Mouse (Mus musculus) gastrocnemius, adult 8-10 months (tissue): Measurements from ENCODE around the gene Slc9a1. TPM values are rescaled to one million over a fixed set of nuclear protein-coding genes. Genes with fewer than 3 reads are reported as not detected.

Experiments used
- DNase-seq, 2 experiments: peaks; one replicate each; pipeline ENCODE4 v3.0.0; 2022; ENCODE audit warnings: low spot score in 2 of 2
- total RNA-seq, 4 experiments: library from RNA; stranded (reverse); gene quantifications; 2 replicates each; pipeline ENCODE4 v1.2.4; 2022

The Slc9a1 gene
- total RNA-seq = 1 to 10 TPM; 6.9 to 9.8 (median 8.4) TPM

DNA sequence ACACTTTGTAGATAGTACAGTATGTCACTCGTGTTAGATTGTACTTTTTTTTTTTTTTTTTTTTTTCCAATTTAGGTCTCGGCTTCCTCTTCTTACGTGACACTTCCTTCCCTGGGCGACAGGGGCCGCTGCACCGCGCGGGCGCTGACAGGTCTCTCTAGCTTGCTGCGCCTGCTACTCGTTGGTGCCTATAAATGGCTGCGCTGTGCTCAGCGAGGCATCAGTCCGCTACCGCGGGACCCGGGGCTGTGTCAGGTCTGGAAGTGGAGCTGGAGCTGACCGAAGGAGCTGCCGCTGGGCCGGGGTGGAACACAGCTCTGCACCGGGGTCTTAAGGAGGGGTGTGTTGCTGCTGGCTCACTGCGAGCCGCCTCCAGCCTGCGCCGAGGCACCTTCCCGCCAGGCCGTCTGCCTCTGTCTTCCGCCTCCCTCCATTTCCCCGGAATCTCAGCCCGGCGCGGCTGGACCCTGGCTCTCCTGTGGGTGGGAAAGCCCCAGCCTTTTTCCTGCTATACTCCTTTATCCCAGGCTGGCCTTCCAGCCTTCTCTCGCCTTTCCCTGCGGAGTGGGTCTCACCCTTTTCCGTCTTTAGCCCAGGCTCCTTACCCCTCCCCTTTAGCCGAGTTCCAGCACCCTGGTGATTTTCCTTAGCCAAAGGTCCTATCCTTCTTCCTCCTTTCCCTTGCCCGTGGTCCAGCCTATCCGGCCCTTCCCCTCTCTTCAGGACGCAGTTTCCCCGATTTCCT is at the start of gene Slc9a1:
Gene Slc9a1, plus strand, starts transcription at position 154 of the 745 bp plus-strand sequence.
- DNase-seq = peak; percentile 89

DNA sequence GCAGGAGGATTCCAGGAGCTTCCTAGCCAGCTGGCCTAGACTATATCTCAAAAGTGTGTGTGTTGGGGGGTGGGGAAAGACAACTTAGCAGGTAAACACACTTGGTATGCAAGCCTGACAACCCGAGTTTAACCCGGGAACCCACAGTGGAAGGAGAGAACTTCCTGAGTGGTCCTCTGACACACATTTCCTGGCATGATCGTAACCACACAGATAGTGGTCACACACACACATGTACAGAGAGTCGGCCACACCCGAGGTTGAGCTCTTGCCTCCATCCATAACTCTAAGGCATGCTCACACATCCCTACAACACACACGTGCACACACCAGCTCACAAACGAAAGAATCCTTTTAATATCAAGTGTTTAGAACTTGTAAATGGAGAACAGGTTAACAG is 41.4 kb upstream of the Slc9a1 start:
- DNase-seq = no peak

DNA sequence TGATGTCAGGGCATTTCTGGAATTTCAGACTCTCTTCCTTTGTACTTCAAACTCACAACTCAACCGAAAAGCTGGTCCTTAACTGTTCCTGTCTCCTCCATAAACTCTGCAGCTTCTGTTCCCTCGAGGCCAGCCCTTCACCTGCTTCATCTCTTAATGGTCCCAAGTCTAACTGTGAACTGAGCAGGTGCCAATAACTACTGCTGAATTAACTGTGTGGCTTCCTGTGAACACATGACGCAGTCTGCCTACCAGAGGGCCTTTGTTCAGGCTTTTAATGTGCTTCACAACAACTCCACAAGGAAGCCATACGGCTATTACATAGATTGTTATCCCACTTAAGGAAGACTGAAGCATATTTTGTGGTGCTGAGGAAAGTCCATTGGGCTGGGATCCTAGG is 39.2 kb upstream of the Slc9a1 start:
- no peak for DNase-seq

DNA sequence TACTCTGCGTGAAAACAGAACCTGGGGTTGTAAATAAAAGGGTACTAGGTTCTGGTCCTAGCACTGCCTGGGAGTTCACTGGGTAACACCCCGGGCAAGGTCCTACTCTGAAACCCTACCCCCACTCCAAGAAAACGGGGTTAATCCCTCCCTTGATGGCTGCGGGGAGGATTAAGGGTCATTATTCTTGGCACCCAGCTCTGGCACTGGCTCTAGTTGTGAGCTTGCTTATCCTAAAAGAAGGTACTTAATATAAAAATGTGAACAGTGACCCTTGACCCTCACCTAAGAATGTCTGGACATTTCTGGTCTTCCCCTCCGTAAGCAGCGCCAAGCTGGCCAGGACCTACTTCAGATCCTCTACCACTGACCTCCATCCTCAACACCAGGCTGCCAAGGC is 36.2 kb upstream of the Slc9a1 start:
- DNase-seq = no peak

DNA sequence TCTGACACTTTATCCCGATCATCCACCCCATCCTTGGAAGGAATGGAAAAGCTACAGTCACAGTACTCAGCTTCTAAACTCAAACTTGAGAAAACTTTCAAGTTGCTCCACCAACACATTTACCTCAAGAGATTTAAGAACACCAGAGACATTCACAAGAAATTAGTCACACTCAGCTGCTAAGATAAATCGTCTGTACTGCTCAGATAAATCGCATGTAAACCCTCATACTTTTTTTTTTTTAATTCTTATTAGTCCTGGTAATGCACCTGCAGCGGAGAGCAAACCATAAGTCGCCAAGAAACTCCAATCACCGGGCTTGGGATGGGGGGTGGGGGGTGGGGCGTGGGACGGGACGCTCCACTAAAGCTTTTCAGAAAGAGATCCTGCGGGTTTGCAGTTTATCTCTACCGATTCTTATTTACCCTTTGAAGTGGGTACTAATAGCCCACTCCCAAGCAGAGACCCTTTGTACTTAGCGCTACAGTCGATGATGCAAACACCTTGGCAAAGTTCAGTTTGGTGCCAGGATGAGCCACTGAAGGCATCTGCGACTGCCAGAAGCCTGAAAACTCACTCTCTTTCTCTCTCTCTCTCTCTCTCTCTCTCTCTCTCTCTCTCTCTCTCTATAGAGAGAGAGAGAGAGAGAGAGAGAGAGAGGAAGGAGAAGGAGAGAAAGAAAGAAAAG is 31.5 kb upstream of the Slc9a1 start:
- DNase-seq = no peak

DNA sequence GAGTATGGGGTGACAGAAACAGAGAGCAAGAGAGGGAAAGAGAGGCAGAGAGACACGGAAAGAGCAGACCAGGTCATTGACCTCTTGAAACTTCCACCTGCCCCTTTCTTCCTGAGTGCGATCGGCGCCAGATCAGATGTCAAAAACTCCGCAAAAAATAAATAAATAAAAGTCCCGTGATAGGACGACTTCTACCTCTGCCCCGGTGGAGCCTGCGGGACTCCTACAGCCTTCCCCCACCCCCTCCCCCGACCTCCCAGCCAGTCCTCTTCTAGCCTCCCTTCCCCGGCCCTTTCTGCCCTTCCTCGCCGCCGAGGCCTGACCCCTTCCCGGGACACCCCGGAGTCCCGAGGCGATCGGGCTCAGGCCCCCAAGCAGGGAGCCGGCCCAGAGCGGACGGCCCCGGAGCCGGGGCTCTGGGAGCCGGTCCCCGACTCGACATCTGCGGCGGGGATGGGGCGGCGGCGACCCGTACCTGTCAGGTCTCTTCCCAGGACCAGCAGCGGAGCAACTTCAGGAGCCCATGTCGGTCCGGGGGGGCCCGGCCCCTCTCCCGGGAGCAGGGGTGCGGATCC is 30.9 kb upstream of the Slc9a1 start:
- no peak for DNase-seq

DNA sequence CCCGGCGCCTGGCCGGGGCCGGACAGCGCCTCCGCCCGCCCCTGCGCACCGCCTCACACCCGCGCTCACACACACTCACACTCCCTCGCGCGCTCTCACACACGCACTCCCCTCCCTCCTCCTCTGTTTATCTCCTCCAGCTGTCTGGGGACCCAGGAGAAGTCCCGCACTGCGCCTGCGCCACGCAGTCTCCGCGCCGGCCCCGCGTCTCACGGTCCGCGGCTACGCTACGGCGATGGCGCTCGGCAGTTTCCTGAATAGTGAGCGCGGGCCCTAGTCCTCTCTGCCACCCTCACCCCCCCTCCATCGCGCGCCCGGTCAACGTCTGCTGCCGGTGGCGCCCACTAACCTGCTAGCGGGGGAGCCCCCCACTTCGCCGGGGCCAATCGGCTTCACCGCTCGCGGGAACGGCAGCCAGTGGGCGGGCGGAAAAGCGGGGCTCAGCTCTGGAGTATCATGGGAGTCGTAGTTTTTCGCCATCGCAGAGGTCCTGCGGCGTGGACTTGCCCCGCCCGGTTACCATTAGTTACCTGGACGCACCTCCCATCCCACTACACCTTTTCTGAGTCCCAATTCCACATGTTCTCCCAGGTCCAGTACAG is 30.3 kb upstream of the Slc9a1 start:
- peak; percentile 95 to 97 for DNase-seq

DNA sequence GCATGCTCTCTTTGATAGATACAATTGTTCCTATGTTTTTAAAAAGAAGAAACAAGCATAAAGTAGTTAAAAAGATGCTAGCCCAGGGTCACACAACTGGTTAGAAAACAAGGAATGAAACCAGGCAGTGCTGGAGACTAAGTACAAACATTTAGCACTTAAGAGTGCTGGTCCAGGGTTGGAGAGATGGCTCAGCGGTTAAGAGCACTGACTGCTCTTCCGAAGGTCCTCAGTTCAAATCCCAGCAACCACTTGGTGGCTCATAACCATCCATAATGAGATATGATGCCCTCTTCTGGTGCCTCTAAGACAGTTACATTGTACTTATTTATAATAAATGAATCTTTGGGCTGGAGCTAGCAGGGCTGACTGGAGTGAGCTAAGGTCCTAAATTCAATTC is 29.3 kb upstream of the Slc9a1 start:
- DNase-seq = no peak

DNA sequence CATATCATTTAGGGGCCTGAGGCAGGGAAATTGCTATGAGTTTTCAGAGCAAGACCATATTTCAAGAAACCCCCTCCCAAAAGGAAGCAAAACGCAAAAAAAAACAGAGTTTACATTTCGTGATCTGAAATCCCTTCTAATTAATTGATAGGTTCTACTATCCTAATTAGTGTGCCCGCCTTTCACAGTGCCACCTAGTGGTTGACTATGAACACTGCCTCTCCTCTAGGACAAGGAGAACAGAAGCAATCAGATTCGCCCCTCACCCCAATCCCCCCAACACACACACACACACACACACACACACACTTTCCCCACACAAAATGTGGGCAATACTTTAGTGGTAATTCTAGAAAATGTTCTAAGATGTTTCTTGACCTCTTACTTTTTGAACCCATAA is 25.4 kb upstream of the Slc9a1 start:
- no peak for DNase-seq

DNA sequence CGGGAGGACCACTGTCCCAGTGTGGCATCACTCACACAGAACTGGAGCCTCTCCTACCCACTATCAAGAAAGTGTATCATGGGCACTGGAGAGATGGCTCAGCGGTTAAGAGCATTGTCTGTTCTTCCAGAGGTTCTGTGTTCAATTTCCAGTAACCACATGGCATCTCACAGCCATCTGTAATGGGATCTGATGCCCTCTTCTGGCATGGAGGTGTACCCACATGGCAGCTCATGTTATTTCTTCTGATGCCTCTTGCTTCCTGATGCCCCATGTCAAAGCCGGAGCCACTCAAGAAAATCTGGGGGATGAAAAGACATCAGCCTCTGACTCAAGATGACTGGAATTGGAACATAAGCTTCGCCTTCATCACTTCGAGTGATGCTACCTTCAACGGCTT is 23.8 kb upstream of the Slc9a1 start:
- DNase-seq = no peak

DNA sequence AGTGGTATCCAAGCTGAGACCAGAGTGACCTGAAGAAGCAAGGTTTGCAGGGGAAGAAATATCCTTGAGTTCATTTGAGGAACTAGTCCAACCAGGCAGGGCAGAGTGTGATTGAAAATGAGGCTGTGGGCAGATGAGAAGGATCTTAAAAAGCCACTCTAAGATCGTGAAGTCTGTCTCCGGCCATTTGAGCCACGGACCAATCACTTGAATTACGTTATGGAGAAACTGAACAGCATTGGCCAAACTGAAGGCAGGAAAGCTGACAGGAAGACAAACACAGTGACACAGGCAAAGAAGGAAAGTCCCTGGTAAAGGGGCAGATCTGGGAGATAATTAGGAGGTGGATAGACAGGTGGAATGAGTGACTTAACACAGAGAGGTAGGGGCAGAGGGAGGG is 22.9 kb upstream of the Slc9a1 start:
- DNase-seq = no peak

DNA sequence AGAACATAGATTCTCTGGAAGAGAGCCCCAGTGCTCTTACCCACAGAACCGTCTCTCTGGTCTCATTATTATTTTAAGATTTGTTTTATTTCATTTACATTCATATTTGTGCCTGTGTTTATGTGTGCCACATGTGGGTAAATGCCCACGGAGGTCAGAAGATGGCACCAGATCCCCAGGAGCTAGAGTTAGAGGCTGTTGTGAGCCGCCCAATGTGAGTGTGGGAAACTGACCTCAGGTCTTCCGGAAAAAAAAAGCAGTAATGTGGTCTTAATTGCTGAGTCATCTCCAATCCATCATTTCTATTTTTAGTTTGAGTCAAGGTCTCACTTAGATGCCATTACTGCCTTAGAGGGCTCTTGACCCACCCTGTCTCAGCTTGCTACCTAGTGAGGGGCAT is 21.9 kb upstream of the Slc9a1 start:
- DNase-seq = no peak

DNA sequence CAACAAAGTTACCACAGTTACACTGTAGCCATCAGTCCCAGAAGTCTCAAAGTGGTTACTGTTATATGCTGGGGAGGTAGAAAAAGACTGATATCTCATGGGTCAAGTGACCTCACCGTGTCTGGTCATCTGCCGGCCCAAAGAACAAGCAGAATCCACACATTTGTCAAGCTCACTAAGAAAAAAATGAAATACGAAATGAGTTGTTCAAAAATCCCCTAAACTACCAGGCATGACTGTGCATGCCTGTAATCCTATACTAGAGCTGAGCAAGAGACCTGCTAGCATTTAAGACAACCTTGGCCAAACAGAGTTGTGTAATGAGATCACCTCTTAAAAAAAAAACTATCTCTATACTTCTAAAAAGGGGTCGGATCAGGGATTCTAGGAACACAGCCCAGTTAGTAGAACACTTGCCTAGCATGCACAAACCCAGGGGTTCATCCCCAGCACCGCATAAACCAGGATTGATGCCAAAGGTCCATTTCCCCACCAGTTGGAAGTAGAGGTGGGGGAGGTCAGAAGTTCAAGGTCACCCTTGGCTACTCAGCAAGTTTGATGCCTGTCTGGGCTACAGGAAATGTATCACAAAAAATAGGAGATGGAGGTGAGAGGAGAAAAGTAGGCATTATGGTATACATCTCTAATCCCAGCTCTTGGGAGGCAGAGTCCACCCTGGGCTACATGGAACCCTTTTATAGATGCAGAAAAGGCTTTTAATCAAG is 21.3 kb upstream of the Slc9a1 start:
- DNase-seq = no peak

DNA sequence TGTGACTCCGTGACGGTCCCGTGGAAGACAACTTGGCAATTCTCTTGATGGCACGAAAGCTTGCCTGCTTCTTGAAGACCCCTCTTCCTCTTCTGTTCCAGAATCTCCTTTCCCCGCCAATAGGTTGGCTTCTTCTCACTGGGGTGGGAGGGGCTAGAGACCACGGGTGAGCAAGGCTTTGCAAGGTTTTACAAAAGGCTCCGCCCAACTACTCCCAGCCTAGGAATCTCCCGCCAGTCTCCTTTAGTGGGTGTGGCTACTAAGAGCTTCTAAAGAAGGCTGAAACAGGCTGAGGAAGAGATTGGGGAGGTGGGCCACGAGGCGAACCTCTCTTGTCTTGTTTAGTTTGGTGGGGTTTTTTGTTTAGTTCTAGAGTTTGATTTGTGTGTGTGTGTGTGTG is 16.7 kb upstream of the Slc9a1 start:
- no peak for DNase-seq

DNA sequence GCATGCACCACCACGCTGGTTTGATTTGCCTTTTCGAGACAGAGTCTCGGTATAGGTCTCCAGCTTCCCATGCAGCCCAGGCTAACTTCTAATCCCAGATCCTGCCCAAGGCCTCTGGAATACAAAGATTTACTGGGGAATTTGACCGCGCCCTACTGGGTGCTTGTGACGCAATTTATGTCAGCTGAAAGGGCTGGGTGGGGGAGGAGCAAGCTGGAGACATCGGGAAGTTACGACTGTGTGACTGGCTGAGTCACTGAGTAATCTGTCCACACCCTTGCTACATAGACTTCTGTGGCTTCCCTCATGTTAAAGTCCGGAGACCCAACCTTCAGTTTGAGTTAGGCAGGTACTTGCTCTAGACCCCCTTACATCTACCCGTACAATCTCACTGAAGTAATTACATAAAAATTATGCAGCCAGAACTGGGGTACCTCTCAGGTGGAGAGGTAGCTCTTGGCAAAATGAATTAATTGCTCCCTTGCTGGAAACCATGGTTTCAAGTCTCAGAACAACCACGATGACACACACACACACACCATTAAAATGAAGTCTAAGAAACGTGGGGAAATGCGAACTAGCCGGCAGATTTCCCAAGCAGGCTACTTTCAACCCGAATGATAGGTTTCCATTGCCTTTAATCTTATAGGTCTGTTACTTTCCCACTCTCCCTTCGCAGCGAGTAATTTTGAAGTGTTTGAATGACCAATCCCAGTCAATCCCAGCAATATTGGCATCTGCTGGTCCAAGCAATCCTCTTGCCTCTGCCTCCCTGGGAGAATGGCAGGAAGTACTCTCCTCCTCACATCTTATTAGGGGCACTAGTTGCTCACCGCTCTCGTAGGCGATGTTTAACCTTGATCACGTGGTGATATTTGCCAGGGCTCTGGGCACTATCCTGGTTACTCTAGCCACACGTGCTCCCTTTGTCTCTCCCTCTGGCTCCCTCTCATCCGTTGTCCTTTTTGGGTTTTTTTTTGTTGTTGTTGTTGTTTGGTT is 15.8 kb upstream of the Slc9a1 start, which contains the start of gene Wdtc1:
Gene Wdtc1, minus strand, starts transcription at position 115 of the 999 bp plus-strand sequence.
- no peak for DNase-seq

DNA sequence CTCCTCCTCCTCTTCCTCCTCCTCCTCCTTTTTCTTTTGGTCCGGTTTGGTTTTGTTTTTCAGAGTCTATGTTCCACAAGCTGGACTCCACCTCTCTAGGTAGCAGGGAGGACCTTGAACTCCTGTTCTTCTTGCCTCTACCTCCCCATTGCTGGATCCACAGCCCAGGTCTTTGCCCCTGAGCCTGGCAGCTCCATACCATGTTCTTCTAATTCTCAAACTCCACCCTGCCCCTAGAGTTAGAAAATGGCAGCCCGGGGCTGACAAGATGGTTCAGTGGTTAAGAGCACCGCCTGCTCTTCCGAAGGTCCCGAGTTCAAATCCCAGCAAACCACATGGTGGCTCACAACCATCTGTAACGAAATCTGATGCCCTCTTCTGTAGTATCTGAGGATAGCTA is 14.9 kb upstream of the Slc9a1 start:
- no peak for DNase-seq

DNA sequence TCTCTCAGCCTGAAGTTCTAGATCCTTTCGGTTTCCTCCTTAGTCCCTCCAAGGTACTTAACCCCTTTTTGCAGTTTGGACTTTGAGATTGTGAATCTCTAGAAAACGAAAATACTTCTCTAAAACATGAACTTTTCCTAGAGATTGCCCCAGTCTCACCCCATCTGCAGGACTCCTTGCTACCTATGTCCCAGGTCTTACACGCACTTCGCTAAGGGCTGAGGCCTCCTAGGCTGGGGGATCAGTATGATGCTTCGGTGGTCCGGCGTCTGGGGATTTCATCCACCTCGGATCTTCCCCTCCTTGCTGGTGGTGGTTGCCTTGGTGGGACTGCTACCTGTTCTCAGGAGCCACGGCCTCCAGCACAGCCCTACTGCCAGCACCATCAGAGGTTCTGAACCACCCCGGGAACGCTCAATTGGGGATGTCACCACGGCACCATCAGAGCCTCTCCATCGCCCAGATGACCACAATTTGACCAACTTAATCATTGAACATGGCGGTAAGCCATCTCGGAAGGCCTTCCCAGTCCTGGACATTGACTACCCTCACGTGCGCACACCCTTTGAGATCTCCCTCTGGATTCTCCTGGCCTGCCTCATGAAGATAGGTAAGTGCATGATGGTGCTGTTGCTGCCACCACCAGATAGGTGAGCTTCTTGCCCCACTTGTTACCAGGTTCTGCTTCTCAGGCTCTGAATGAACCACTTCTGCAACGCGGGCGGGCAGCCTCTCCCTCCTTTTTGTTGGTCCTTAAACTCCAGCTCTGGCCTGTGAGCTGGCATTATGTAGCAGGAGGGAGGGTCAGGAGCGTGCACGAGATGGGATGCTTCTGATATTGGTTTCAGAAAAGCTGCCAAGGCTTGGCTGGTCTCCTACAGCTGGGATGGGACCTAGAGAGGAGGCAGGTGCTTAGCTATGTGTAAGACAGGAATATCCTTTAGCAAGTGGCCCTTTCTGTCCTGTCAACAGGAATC is 1.1 kb downstream of the Slc9a1 start:
- DNase-seq = peak in 1 of 2 experiments; percentile 53

DNA sequence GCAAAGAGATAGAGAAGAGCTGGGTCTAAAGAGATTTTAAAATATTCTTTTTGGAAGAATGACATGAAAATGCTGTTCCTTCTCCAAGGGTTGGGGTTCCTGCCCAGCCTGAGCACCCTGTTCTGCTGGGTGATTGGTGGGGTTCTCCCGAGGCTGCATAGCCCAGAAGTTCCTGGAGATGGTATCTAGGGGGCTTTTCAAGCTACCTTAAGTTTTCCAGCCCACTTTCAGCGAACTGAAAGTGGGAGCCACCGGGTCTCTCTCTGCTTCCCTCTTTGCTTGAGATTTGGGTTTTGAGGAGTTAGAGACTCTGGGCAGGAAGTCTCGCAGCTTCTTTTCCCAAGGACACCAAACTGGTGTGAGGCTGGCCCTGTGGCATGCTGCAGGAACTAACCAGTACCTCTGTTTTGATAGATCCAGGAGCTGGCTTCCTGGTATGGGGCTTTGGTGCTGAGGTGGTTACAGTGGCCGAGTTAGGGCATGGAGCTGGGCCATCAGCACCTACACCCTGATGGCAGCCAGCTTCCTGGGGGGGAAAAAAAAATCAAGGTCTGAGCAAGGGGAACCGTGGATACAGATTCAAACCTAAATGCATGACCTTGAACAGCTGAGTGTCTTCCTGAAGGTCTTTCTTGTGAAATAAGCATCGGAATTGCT is 2.2 kb downstream of the Slc9a1 start:
- no peak for DNase-seq

DNA sequence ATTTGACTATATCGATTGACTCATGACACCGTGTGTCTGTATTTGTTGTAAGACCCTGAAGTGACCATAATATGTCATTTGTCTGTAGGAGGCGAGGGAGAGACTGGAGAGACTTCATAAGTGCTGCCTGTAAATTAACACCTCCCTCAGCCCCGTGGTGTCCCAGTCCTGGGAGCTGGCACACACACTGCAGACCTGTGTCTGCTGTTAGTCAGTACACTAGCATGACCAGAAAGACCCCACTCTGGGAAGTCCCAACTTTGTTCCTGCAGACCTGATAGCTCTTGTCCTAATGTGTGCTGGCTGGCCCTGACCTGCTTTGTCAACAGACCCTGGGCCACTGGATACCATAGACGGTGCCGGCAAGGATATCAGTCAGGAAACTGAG is 2.8 kb downstream of the Slc9a1 start:
- DNase-seq = no peak
